Mouse (Mus musculus) embryonic fibroblast, embryonic 13.5 days (primary cell): ENCODE measurements around the gene Wdr25. TPM values are rescaled to one million over a fixed set of nuclear protein-coding genes. Genes with fewer than 3 reads are reported as not detected.

Experiments used
- H3K27ac ChIP-seq: 2 replicates; pipeline ENCODE4 v1.5.1; 2012; ENCODE audit warnings: low read length, control low read depth, inconsistent platforms; ENCODE audit not compliant: insufficient read depth
- H3K4me1 ChIP-seq: 2 replicates; pipeline ENCODE4 v1.6.1; 2011; ENCODE audit warnings: low read length; ENCODE audit not compliant: control insufficient read depth, insufficient read depth
- H3K4me3 ChIP-seq: 2 replicates; pipeline ENCODE4 v1.5.1; 2011; ENCODE audit warnings: mild to moderate bottlenecking, control low read depth, low read length; ENCODE audit not compliant: insufficient read depth
- CTCF ChIP-seq: IDR thresholded peaks from 2 replicates; pipeline ENCODE4 v1.5.1; 2011; ENCODE audit warnings: mild to moderate bottlenecking, control low read depth, low read length, moderate library complexity, borderline replicate concordance; ENCODE audit not compliant: insufficient read depth
- POLR2A ChIP-seq: IDR thresholded peaks from 2 replicates; pipeline ENCODE4 v1.6.1; 2011; ENCODE audit warnings: low read depth, mild to moderate bottlenecking, control low read depth, low read length, moderate library complexity
- polyA plus RNA-seq: library from polyadenylated mRNA; stranded (reverse); fragments of >200 nt; gene quantifications from 2 replicates; pipeline ENCODE4 v1.2.4, GENCODE M21; 2011; ENCODE audit warnings: low read depth; ENCODE audit not compliant: missing spikeins, insufficient read length

Gene Wdr25
- polyA plus RNA-seq, 1 experiment = 4.8 TPM

DNA sequence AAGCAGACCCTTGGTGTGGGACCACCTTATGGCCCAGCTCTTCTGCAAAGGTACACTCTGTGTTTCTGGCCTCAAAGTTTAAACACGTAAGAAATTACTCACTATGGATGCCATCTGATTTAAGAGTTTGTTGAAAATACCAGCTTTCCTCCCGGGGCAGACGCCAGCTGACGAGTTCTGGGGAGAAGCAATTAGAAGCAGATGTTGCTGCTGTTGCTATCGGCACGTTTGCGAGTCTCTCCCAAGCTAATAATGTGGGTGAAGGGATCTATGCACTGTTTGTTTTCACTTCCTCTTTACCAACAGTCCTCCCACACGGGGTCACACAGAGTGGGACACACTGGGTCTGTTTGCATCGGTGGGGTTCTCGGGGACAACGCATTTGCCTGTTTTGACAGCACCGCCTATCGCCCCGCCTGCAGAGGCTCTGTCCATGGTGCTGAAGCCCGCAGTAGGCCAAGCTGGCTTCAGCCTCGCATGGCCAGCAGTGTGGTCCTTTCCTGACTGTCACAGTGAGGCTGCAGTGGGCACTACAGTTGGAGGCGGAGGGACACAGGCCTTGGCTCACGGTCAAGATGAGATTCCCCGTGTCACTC lies 101.1 kb downstream of the Wdr25 start:
- 0 out of 2 replicates have a peak overlapping the region, but pooled peaks have one; percentile 11 for H3K4me3 ChIP-seq
- TF ChIP-seq POLR2A (no peak), CTCF (no peak)
- no peaks in the 10 kb centered on the region for H3K4me1 ChIP-seq
- no peak overlapping the region for H3K27ac ChIP-seq

DNA sequence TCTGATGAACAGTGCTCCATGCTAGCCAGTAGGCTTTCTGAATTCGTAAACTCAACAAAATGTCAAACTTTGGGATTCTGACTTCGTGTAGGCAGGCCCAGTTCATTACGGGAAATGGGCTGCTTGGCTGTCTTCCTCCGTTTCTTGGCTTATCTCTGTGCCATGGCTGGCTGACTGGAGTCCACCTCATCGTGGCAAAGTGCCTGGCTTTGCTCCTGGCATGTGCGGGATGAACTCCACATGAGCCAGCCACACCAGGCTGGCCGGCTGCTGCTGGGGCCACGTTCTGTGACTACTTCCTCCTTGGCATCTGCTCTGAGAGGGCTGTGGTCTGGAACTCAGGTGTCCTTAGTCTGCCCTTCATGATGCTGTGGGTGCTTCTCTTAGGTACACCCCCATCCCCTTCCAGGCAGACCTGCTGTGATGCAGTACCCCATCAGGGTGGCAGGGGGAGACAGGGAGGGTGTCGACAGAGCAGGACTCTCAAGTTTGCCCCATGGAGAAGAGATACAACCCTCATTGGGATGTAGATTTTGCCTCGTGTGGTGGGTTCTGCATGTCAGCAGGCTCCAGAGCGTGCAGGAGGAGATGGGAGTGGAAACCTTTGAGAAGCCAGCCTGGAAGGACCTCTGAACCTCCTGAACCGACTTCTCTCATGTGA lies 102.7 kb downstream of the Wdr25 start:
- no peaks in the 10 kb centered on the region for H3K4me1 ChIP-seq
- TF ChIP-seq POLR2A (no peak), CTCF (no peak)
- no peak overlapping the region for H3K4me3 ChIP-seq
- H3K27ac ChIP-seq = no peak overlapping the region

DNA sequence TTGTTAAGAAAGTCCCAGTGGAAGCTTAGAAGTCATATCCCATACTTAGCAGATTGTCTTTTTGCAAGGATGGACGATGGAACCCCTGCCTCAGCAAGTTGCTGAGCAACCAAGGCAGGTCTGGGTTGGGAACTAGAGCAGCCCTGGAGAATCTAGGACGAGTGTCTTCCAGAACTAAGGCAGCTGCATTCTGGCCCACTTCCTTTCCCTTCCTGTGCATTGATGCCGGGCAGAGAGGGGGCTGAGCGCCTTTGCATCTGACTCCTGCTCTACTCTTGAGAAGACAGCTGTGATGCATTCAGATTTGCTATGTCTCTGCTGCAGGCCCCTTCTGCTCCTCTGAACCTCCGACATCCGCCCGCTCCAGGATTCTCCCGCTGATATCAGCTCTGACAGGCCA lies 103.8 kb downstream of the Wdr25 start:
- H3K27ac ChIP-seq = no peak overlapping the region

DNA sequence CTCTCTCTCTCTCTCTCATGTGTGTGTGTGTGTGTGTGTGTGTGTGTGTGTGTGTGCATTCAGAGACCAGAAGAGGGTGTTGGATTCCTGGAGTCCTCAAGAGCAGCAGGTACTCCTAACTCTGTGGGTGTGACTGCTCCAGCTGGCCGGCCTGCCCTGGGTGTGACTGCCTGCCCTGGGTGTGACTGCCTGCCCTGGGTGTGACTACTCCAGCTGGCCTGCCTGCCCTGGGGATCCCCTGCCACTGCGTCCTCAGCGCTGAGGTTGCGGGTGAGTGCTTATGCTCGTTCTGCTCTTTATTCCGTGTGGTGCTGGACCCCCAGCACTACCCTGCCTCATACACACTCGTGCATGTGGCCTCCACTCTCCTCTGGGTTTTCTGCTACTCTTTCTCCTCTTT lies 109.5 kb downstream of the Wdr25 start:
- H3K27ac ChIP-seq = no peak overlapping the region
- no peak overlapping the region for H3K4me3 ChIP-seq
- no peaks in the 10 kb centered on the region for H3K4me1 ChIP-seq
- TF ChIP-seq CTCF (no peak), POLR2A (no peak)

More for the DNA sequence above, 103.8 kb downstream of the Wdr25 start:
- TF ChIP-seq CTCF (no peak), POLR2A (no peak)
- Histone ChIP-seq H3K4me3 (no peak overlapping the region), H3K4me1 (no peaks in the 10 kb centered on the region)

DNA sequence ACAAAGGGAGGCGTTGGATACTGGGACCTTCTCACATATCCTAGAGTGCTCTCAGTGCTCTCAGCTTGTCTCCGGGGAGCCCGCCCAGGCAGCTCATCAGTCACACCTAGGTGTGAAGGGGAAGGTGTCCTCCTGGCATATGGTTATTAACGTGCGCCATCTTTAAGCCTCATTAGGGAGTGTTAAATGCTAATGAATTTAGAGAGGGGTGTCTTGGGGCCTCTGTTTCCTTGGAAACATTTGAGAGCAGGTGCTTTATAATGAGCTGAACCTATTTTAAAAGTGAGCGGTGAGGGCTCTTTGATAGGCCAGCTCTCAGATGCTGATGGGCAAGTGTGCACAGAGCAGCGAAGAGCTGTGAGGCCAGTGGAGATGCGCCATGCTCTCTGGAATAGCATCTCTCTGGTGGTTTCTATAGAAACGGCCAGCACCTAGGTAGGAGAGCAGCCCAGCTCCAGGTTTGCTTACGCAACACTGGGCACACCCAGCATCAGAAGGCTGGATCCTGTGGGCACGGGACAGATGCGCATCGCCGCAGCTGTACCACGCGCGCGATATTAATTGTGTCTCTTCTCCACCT lies 116.7 kb downstream of the Wdr25 start:
- TF ChIP-seq POLR2A (no peak), CTCF (no peak)
- Histone ChIP-seq H3K4me1 (no peaks in the 10 kb centered on the region), H3K4me3 (no peak overlapping the region)

DNA sequence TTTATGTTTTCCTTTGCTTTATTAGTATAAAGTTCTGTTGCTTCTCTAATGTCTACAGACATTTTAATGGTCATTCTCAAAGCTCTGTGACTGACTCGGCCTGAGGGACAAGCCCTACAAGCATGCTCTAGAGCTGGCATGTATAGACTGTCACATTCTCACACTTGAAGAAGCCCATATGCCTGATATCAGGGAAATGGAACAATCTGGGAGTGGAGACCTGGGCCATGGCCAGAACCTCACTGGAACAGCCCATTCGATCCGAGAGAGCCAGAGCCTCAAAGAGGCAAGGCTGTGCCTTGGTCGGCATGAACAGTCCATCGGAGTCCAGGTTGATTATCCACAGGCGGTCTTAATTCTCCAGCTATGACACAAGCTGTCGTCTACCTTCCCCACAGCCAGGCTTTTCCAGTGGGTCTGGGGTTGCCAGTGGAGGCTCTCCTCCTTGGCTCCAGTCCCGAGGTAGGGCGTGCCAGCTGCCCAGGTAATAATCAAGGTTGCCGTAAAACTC lies 128.8 kb downstream of the Wdr25 start:
- TF ChIP-seq CTCF (no peak), POLR2A (no peak)
- H3K27ac ChIP-seq = no peak overlapping the region
- no peaks in the 10 kb centered on the region for H3K4me1 ChIP-seq
- H3K4me3 ChIP-seq = no peak overlapping the region

More for the DNA sequence above, 116.7 kb downstream of the Wdr25 start:
- no peak overlapping the region for H3K27ac ChIP-seq

DNA sequence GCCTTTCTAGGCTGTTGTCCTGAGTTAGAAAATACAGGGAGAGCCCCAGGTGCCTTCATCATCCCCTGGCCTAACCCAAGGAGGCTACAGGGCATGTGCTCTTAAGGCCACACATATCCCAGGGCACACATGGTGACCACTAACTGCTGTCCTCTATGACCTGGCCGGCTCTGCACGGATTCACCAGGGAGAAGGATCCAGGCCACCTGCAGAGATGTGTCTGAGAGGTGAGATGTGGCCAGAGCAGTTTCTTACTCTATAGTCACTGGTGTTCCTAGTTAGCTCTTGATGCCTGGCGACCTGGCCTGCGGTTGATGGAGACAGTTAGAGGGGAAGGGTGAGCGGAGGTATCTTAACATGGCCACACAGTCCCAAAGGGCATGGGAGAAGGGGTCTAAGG lies 129.5 kb downstream of the Wdr25 start:
- Histone ChIP-seq H3K4me3 (no peak overlapping the region), H3K4me1 (no peaks in the 10 kb centered on the region), H3K27ac (no peak overlapping the region)
- TF ChIP-seq POLR2A (no peak), CTCF (no peak)

DNA sequence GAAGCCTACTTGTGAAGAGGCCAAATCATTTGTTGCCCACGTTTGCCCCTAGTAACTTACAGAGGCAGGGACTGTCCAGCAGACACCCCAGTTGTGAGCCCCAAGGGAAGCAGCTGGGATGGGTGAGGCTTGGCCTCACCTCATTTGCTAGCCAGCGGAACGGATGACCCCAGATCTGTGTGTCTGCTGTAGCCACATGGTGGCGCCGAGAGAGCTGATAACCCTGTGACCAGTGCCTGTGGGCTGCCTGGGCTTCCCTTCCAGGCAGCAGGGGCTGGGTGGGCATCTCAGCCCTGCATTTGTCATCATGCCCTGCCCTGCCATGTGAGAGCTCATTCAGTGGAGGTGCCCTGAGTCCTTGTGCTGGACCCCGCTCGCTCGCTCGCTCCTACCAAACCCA lies 130.3 kb downstream of the Wdr25 start:
- TF ChIP-seq POLR2A (no peak), CTCF (peak; percentile 33; the same call in 1 of the 2 replicates)
- Histone ChIP-seq H3K27ac (no peak overlapping the region), H3K4me3 (no peak overlapping the region), H3K4me1 (no peaks in the 10 kb centered on the region)

DNA sequence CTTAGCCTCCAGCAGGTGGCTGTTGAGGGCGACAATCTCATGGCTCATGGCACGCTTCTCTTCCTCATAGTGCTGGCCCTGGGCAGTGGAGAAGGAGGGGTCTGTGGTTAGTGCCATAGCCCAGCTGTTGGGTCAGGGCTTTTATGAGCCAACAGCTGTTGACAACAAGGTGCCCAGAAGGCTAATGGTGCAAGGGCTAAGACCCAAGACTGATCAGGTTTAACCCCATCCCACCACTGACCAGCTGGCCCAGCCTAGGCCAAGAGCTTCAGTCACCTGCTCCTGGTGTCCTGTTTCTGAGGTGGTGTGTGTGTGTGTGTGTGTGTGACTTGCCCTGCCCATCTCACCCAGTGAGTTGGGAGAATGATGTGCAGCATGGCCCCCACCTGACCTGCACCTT lies 143.6 kb downstream of the Wdr25 start:
- Histone ChIP-seq H3K4me3 (no peak overlapping the region), H3K27ac (no peak overlapping the region), H3K4me1 (no peaks in the 10 kb centered on the region)
- no peak for TF ChIP-seq POLR2A
- TF ChIP-seq CTCF = no peak
